Mouse (Mus musculus) retina, embryonic 14.5 days (tissue): ENCODE data around the gene Asnsd1.
"Not testable (repeated sequence)": the region's sequence is repeated elsewhere in the genome, so short reads cannot be mapped to it uniquely, and the experiment has no call there.

Source experiments
- DNase-seq: peaks from one replicate; pipeline ENCODE4 v3.0.0-alpha.2; 2015; ENCODE audit warnings: low spot score

Gene Asnsd1

DNA sequence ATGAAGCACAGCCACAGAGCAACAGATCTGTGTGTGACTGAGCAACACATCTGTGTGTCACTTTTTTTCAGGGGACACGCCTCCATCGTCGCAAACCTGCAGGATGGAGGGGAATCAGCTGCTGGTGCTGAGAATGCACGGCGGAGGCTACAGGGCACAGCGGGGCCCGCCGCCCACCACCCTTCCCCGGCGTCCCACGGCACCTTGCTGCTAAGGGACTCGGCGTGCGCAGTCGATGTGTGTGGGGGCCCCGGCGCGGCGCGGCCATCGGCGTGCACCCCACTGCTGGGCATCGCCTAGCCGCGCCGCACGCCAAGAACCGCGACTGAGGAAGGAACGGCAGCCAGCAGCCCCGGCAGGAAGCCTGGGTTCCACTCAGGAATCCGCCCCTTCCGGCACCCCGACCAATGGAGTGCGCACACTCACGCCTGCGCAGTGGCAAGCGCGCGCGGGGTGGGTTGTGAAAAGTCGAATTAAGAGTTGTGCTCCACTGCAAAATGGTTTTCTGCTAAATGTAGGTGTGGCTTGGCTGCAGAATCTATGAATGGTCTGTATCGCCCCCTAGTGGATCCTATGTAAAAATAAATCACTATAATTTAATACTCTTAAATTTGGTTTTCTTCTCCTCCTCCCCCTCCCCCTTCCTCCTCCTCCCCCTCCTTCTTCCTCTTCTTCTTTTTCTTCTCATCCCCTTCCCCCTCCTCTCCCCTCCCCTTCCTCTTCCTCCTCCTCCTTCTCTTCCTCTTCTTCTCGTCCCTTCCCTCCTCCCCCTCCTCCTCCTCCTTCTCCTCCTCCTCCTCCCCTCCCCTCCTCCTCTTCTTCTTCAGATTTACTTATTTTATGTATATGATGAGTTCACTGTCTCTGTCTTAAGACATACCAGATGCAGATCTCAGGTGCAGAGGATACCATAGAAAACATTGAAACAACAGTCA is at the start of gene Asnsd1, which contains the start of the genes Asdurf and Gm28551:
Gene Asnsd1, minus strand, starts transcription at position 426 of the 935 bp plus-strand sequence.
Gene Asdurf, minus strand, starts transcription at position 293 of the 935 bp plus-strand sequence.
Gene Gm28551, minus strand, starts transcription at position 341 of the 935 bp plus-strand sequence.
- DNase-seq, result peak; percentile 96

DNA sequence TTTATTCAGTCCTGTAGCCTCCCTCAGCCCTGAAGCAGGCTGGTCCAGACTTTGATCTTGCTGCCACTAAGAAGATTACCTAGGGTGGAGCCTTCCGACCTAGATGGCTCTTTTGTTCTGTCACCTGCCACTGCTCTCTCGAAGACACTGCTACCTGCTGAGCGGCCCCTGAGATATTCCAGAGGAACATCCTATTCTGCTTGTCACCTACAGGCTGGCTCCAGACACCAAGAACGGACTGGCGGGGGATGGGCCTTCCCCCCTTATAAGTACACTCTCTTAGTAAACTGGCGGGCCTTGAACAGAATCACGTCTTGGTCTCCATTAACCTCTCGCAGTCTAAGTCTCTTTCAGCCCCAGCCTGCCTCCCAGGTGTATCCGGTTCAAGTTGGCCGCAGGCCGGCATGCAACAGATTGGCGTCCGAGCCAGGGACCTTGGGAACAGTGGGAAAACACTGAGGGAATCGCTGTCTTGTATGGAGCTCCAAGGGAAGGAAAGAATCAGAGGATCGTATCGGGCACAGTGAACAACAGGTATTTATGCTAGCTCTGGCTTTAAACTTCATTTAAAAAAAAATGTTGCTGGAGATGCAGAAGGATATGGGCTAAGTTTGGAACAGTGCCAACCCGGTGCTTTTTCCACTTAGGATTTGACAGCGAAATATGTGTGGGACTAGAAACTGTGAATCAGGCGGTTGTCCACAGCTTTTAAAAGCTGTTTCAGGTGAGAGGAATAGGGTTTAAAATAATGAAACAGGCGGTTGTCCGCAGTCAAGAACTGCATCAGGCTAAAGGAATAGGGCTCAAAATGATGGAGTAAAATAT is 41.6 kb upstream of the Asnsd1 start:
- DNase-seq, result not testable (repeated sequence)

GRCm38 (mm10) chr1:53388762-53389161 is 36.2 kb upstream of the Asnsd1 start:
- no peak for DNase-seq

- no peak for DNase-seq
Observed at GRCm38 (mm10) chr1:53384085-53384688, 31.6 kb upstream of the Asnsd1 start.

DNA sequence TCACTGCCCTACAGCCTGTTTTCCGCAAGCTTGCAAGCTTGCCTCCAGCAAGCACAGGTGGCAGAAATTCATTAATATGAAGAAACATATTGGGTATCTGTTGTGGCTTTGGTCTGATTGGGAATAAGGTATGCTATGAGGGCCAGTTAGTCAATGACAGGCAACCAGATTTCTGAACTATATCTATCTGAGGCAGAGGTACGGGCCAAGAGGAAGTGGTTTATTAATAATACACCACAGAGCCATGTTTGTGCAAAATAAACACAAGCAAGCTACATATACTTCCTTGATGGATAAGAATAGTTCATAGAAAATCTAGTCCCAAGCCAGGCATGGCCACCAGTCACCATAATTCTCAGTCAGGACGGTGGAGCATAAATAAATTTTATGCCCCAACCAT is 25.2 kb upstream of the Asnsd1 start:
- DNase-seq, result no peak

DNA sequence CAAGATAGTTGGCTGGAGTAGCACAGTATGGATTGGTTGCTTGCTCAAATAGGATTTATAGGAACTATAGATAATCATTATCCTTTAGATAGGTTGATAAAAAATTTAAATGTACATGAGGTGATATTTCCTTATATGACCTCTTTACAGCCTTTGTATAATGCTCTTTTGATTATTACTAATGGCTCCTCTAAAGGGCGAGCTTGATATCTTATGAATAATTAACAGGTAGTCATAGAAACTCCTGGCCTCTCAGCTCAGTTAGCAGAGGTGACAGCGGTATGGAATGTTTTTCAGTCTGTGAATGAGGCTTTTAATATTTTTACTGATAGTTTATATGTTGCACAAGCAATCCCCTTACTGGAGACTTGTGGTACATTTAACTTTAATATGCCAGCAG is 23.4 kb upstream of the Asnsd1 start:
- DNase-seq, result not testable (repeated sequence)

DNA sequence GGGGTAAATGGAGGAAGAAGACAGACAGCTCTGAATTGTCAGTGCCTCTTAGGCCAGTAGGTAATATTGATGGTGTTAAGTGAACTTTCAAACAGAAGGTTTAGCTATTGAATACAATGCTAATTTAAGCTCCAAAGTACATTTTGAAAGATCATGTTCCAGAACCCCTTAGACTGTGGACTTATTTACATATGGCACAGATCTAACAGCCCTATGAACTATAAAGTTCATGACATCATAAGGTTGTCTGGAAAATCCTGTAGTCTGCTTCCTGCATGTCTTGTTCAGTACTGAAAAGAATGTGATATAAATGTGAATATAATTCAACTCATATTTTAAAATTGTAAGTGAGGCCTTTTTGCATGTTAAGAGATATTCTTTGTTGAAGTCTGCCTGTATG is 6.4 kb upstream of the Asnsd1 start:
- no peak for DNase-seq

DNA sequence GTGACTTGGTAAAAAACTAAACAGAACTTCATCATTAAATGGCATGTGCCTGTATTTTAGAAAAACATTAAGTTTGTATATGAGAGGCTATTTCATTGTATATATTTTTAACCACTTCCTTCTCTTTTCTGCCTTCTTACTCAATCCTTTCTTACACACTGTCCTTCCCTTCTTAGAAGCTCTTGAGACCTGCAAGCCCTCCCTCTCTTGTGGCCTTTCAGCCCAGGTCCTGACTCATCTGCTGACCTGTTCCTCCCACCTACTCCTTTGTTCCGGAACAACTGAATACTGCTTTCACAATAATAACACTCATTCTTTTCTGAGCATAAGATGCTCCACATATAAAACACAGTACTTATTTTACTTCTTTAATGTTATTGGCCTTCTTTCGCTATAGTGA is 11.5 kb downstream of the Asnsd1 start:
- no peak for DNase-seq

DNA sequence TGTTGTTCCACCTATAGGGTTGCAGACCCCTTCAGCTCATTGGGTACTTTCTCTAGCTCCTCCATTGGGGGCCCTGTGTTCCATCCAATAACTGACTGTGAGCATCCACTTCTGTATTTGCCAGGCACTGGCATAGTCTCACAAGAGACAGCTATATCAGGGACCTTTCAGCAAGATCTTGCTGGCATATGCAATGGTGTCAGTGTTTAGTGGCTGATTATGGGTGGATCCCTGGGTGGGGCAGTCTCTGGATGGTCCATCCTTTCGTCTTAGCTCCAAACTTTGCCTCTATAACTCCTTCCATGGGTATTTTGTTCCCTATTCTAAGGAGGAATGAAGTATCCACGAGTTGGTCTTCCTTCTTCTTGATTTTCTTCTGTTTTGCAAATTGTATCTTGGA is 15.1 kb downstream of the Asnsd1 start:
- not testable (repeated sequence) for DNase-seq

GRCm38 (mm10) chr1:53335465-53335864 is 17.1 kb downstream of the Asnsd1 start:
- no peak for DNase-seq

DNA sequence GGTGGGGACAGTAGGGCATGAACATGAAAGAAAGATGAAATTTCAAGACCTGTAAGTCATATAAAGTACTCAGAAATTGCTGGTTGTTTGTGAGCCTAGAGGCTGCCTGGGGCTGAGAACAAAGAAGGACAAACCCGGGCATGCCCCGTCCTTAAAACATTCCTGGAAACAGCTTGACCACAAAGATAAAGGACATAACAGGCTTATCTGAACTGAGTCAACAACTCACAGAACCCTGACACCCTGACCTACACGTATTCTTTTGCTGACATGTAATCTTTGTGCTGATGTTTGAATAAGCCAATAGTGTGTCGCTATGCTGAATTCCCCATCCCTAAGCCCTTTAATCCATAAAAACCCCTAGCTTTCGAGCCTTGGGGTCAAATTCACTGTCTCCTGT is 19.0 kb downstream of the Asnsd1 start:
- DNase-seq, result not testable (repeated sequence)

DNA sequence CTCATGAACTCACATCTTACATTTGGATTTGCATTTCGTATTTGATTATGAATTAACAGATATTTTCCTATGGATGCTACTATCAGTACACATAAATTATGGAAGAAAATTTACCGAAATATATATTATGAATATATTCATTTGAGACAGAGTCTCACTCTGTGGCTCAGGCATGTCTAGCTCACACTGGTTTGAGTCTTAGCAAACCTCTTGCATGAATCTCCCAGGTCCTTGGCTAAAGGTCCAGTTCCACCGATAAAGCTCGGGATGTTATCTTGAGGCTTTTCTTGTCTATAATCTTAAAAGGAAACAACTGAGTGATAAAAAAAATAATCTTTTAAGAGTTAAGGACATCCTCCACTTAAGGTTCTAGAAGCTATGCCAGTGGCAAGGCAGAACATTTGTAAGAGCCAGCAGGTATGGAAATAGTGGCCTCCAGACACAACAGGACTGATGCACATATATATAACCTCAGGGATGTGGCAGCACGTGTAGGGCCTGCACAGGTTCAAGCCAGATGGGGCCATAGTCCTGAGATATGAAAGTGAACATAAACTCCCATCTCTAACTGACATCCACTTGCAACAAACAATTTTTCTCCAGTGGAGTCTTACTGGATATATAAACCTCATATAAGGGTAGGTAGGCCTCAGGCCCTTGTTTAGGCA is 27.6 kb downstream of the Asnsd1 start:
- no peak for DNase-seq

DNA sequence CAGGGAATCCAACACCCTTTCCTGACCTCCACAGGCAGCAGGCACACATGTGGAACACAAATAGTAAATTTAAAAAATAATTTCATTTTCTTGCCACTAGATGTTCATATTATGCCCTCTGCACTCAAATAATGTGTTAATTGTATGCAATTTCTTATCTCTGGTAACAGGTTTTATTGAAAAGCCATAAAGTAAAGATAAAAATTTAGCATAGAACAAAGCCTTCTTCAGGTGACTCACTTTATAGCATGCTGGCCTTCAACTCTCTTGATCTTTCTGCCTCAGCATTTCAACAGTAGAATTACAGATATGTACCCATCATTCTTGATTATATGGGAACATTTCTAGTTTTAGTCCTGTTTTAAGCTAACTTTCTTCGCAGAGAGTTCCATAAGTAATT is 28.3 kb downstream of the Asnsd1 start:
- DNase-seq, result no peak

DNA sequence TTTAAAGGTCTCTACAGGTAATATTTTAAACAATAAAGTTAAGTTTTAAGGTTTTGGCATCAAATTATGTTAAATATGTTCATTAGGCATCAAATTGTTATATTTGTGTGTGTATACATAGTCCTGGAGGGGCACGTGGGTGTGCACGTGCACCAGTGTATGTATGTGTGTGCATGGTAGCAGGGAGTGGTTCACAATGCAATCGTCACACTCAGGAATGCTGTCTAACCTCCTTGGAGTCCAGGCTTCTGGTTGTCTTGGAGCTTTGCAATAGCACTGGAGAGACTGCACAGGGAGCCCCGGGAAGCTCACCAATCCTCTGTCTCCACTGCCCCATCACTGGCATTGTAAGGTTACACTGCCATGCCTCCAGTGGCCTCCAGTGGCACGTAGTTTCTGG is 29.3 kb downstream of the Asnsd1 start:
- no peak for DNase-seq

DNA sequence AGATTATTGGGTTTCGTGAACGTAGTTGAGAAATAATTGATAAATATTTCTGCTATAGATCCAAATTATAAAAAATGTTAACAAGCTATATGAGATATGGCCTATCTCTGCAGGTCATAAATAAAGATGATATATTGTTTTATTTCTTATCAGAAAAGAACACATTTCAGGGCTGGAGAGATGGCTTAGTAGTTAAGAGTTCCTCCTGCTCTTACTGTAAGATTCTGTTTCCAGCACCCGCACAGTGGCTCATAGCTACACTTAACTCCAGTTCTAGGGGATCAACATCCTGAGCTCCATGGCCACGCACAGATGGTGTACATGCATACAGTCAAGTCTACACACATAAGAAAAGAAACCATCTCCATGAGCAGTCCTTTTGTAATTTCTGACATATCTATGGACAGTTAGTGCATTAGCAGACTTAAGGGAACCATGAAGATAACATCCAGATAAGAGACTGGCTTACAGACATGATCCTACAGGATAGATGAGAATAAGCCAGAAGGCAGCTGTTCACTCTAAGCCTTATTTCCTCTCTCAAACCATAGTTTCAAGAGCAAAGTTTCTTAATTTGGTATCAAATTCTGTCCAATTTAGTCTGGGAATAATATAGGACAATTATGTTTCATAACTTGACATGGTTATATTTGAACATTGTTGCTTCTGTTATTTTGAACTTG is 30.7 kb downstream of the Asnsd1 start:
- no peak for DNase-seq

- peak; percentile 90 for DNase-seq
Observed at GRCm38 (mm10) chr1:53312989-53313967, 39.3 kb downstream of the Asnsd1 start, which contains the start of gene Osgepl1. Osgepl1 (plus strand) TSS chr1:53313624.

DNA sequence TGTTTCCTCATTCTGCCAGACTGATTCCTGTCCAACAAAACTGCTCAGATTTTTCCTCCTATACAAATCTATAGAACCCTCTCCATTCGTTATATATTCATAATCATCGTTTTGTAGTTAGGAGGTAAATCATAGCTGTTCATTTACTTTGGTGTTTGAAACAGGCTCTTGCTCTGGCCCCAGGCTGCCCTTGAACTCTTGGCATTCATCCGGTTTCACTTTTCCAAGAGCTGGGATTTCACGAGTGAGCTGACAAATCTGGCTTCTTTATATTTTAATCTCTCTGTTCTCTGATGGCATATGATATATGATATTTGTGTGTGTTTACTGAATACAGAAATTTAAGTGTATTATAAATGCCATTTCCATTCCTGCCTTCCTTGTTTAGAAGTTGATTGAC is 52.0 kb downstream of the Asnsd1 start:
- no peak for DNase-seq

DNA sequence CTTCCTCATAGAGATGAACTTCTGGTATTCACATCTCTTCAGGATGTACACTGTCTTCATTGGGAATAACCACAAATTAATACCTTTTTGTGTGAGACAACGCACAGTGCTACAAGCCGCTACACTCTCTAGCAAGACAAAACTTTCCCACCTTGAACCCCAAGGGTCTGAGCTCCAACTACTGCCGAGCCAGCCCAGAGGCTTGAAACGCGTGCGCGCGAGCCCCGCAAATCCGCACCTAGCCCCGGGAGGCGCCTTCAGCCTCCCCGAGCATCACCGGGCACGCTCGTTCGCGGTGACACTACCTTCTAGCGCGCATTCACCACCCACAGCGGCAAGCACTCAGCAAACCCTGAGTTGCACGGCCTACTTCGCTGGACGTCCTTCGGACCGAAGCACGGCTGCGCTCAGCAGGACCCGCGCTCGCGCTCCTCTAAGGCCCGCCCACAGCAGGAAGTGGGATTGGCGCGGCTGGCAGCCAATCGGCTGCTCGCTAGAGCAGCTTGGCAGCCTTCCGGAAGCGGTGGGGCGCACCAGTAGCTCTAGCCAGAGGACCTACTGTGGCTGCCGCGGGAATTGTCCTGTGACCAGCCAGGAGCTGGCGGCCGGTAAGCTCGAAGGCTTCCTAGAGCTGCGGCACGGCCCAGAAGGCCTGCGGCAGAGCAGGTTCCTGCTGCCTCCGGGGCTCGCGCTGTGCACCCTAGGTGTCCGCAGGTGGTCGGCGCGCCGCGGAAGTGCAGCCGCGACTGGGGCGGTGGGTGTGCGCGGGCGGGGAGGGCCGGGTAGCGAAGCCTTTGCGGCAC is 55.8 kb downstream of the Asnsd1 start, which contains the start of the genes Pms1, Ormdl1 and Gm28778:
Gene Pms1, minus strand, starts transcription at position 438 of the 803 bp plus-strand sequence.
Gene Ormdl1, plus strand, starts transcription at position 515 of the 803 bp plus-strand sequence.
Gene Gm28778, plus strand, starts transcription at position 531 of the 803 bp plus-strand sequence.
- DNase-seq, result peak; percentile 97
